Mouse (Mus musculus): ENCODE measurements around the gene Arpc1b. TPM values are rescaled to one million over a fixed set of nuclear protein-coding genes. Genes with fewer than 3 reads are reported as not detected.
A peak's percentile ranks its signal among the peaks of the same experiment; 100 is the strongest.

Arpc1b gene
- polyA plus RNA-seq, 2 experiments: 74.7 to 80.1 TPM

GRCm38 (mm10) chr5:145102706-145103105, 11.3 kb upstream of the Arpc1b start:
- no peak overlapping the region for H3K27ac ChIP-seq
- ATAC-seq (ENCODE audit: insufficient read depth): peak; percentile 45; the same call in 1 of the 2 replicates
- no peak for TF ChIP-seq EP300 (IDR thresholded peaks at IDR 0.05; ENCODE audit: low read depth)
- no peak for TF ChIP-seq CTCF (IDR thresholded peaks at IDR 0.05; ENCODE audit: low read depth)
- H3K4me2 ChIP-seq (ENCODE audit: low read depth): no peak overlapping the region
- no peaks in the 10 kb centered on the region for H3K9me3 ChIP-seq (ENCODE audit: control insufficient read depth, low read length)
- DNase-seq (ENCODE audit: low read depth in 3 of 3, low spot score in 3 of 3): no peak
- no peak overlapping the region for H3K9ac ChIP-seq (replicated peaks)
- H3K4me1 ChIP-seq (replicated peaks; ENCODE audit: control insufficient read depth in 2 of 2, insufficient read depth in 2 of 2, low read length in 1 of 2): no peaks in the 10 kb centered on the region
- H3K36me3 ChIP-seq (replicated peaks; ENCODE audit: control insufficient read depth, insufficient read depth, low read depth): peaks cover 41% of the 10 kb centered on the region
- no peaks in the 10 kb centered on the region for H3K27me3 ChIP-seq (ENCODE audit: control insufficient read depth, insufficient read depth, low read length)
- H3K4me3 ChIP-seq (ENCODE audit: insufficient read depth in 1 of 2, low read depth in 2 of 2, low read length in 2 of 2): no peak overlapping the region
- WGBS (ENCODE audit: insufficient replicate concordance): 28% methylated on average over 4 of the region's 4 CpGs

- WGBS (ENCODE audit: insufficient replicate concordance): 83% methylated on average over 9 of the region's 9 CpGs
- TF ChIP-seq CTCF (IDR thresholded peaks at IDR 0.05; ENCODE audit: low read depth) (no peak), EP300 (IDR thresholded peaks at IDR 0.05; ENCODE audit: low read depth) (no peak)
- Histone ChIP-seq H3K4me3 (ENCODE audit: insufficient read depth in 1 of 2, low read depth in 2 of 2, low read length in 2 of 2) (no peak overlapping the region), H3K9me3 (ENCODE audit: control insufficient read depth, low read length) (no peaks in the 10 kb centered on the region), H3K27me3 (ENCODE audit: control insufficient read depth, insufficient read depth, low read length) (no peaks in the 10 kb centered on the region), H3K27ac (no peak overlapping the region), H3K36me3 (replicated peaks; ENCODE audit: control insufficient read depth, insufficient read depth, low read depth) (peaks cover 41% of the 10 kb centered on the region), H3K4me1 (replicated peaks; ENCODE audit: control insufficient read depth in 2 of 2, insufficient read depth in 2 of 2, low read length in 1 of 2) (no peaks in the 10 kb centered on the region), H3K9ac (replicated peaks) (no peak overlapping the region), H3K4me2 (ENCODE audit: low read depth) (no peak overlapping the region)
- ATAC-seq (ENCODE audit: insufficient read depth) (no peak), DNase-seq (ENCODE audit: low read depth in 3 of 3, low spot score in 3 of 3) (no peak)
These were observed 9.7 kb upstream of the Arpc1b start for GRCm38 (mm10) chr5:145104328-145104727.

DNA sequence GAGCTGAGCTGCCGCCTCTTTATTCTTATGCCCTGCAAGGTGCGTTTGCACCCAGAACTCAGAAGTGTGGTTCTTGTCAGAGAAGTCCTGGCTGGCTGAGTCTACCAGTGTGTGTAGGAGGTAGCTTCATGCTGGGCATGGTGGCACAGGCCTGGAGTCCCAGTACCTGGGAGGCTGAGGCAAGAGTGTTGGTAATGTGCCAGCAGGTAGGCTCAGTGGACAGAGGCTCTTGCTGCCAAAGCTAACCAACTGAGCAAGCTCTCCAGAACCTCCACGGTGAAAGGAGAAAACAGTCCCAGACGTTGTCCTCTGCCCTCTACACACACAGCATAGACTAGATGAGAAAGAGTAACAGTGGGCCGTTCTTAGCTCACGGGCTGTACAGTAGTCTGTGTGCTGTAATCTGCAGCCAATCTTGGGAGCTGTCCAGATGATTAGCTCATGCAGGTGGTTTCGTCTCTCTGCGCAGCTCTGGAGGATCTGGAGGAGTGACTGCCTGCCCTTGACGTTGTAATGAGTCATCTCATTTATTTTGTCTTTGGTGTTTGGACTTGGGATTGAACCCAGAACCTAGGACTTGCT, 8.2 kb upstream of the Arpc1b start:
- Histone ChIP-seq H3K9me3 (ENCODE audit: control insufficient read depth, low read length) (no peaks in the 10 kb centered on the region), H3K4me1 (replicated peaks; ENCODE audit: control insufficient read depth in 2 of 2, insufficient read depth in 2 of 2, low read length in 1 of 2) (no peaks in the 10 kb centered on the region), H3K4me2 (ENCODE audit: low read depth) (no peak overlapping the region), H3K4me3 (ENCODE audit: insufficient read depth in 1 of 2, low read depth in 2 of 2, low read length in 2 of 2) (no peak overlapping the region), H3K36me3 (replicated peaks; ENCODE audit: control insufficient read depth, insufficient read depth, low read depth) (peaks cover 37% of the 10 kb centered on the region), H3K9ac (replicated peaks) (no peak overlapping the region), H3K27me3 (ENCODE audit: control insufficient read depth, insufficient read depth, low read length) (no peaks in the 10 kb centered on the region), H3K27ac (no peak overlapping the region)
- 80% methylated on average over 9 of the region's 9 CpGs for WGBS (ENCODE audit: insufficient replicate concordance)
- DNase-seq (ENCODE audit: low read depth in 3 of 3, low spot score in 3 of 3) (no peak), ATAC-seq (ENCODE audit: insufficient read depth) (no peak)
- TF ChIP-seq EP300 (IDR thresholded peaks at IDR 0.05; ENCODE audit: low read depth) (no peak), CTCF (IDR thresholded peaks at IDR 0.05; ENCODE audit: low read depth) (no peak)

DNA sequence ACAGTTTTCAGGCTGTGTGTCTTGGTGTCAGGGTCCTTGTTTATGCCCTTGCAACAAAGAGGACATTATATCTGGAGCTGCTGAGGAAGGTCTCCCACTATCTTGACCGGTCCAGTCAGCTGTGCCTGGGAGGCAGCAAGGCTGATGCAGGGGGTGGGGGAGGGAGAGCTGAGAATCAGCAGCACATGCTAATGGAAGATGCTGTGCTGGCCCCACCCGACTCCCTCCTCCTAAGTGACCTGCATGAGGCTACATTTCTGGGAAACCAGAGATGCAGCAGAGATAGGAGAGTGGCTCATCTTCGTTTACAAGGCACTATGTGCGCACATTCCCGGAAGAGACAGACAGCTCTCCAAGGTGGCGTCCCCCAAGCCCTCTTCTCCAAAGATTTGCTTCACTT, 3.6 kb upstream of the Arpc1b start:
- Histone ChIP-seq H3K4me2 (ENCODE audit: low read depth) (no peak overlapping the region), H3K4me1 (replicated peaks; ENCODE audit: control insufficient read depth in 2 of 2, insufficient read depth in 2 of 2, low read length in 1 of 2) (no peaks in the 10 kb centered on the region), H3K9ac (replicated peaks) (no peak overlapping the region), H3K36me3 (replicated peaks; ENCODE audit: control insufficient read depth, insufficient read depth, low read depth) (peaks cover 14% of the 10 kb centered on the region; the same call in 1 of the 2 replicates), H3K4me3 (ENCODE audit: insufficient read depth in 1 of 2, low read depth in 2 of 2, low read length in 2 of 2) (no peak overlapping the region), H3K27me3 (ENCODE audit: control insufficient read depth, insufficient read depth, low read length) (no peaks in the 10 kb centered on the region), H3K27ac (no peak overlapping the region), H3K9me3 (ENCODE audit: control insufficient read depth, low read length) (no peaks in the 10 kb centered on the region)
- DNase-seq (ENCODE audit: low read depth in 3 of 3, low spot score in 3 of 3) (no peak), ATAC-seq (ENCODE audit: insufficient read depth) (no peak)
- WGBS (ENCODE audit: insufficient replicate concordance): 63% methylated on average over 6 of the region's 6 CpGs
- TF ChIP-seq CTCF (IDR thresholded peaks at IDR 0.05; ENCODE audit: low read depth) (no peak), EP300 (IDR thresholded peaks at IDR 0.05; ENCODE audit: low read depth) (no peak)

- peaks cover 7% of the 10 kb centered on the region; the same call in 1 of the 2 replicates for H3K36me3 ChIP-seq (replicated peaks; ENCODE audit: control insufficient read depth, insufficient read depth, low read depth)
- no peak for DNase-seq (ENCODE audit: low read depth in 3 of 3, low spot score in 3 of 3)
- no peak overlapping the region for H3K4me3 ChIP-seq (ENCODE audit: insufficient read depth in 1 of 2, low read depth in 2 of 2, low read length in 2 of 2)
- TF ChIP-seq CTCF (IDR thresholded peaks at IDR 0.05; ENCODE audit: low read depth): no peak
- no peak for TF ChIP-seq EP300 (IDR thresholded peaks at IDR 0.05; ENCODE audit: low read depth)
- no peak overlapping the region for H3K4me2 ChIP-seq (ENCODE audit: low read depth)
- H3K27ac ChIP-seq: no peak overlapping the region
- H3K27me3 ChIP-seq (ENCODE audit: control insufficient read depth, insufficient read depth, low read length): no peaks in the 10 kb centered on the region
- no peaks in the 10 kb centered on the region for H3K9me3 ChIP-seq (ENCODE audit: control insufficient read depth, low read length)
- no peak overlapping the region for H3K9ac ChIP-seq (replicated peaks)
- no peaks in the 10 kb centered on the region for H3K4me1 ChIP-seq (replicated peaks; ENCODE audit: control insufficient read depth in 2 of 2, insufficient read depth in 2 of 2, low read length in 1 of 2)
- no peak for ATAC-seq (ENCODE audit: insufficient read depth)
- WGBS (ENCODE audit: insufficient replicate concordance): 68% methylated on average over 8 of the region's 8 CpGs
These were observed 1.4 kb upstream of the Arpc1b start for GRCm38 (mm10) chr5:145112566-145112965.

Data from liver, embryonic 14.5 days (tissue).